Mouse (Mus musculus): ENCODE measurements around the gene C1s1.
"Not testable (repeated sequence)": the region's sequence is repeated elsewhere in the genome, so short reads cannot be mapped to it uniquely, and the experiment has no call there.

DNA sequence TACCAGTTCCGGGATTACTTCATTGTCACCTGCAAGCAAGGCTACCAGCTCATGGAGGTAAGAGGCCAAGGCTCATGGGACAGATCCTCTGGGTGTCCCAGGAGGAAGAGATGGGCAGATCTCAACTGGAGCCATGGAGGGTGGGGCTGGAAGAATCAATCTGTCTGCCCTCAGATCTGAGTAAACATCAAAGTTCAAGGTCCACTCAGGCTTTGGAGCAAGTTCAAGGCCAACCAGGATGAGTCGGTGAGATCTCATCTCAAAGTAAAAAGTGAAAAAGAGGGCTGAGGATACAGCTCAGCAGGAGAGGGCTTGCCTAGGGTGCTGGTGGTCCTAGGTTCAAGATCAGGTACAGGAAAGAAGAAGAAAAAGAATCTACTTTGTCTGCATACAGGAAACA lies 19.5 kb upstream of the C1s1 start:
- not testable (repeated sequence) for TF ChIP-seq CTCF (IDR thresholded peaks at IDR 0.05; ENCODE audit: low read depth, low read length); POLR2A (IDR thresholded peaks at IDR 0.05; ENCODE audit: insufficient read depth, low read length)
